Mouse (Mus musculus): ENCODE data around the gene Pld1.

Pld1 gene

GRCm38 (mm10) chr3:28158006-28158405, 219.5 kb downstream of the Pld1 start:
- DNase-seq (ENCODE audit: low spot score in 2 of 2): no peak

GRCm38 (mm10) chr3:28158916-28159315, 220.4 kb downstream of the Pld1 start:
- DNase-seq (ENCODE audit: low spot score in 2 of 2): no peak

GRCm38 (mm10) chr3:28162346-28162745, 223.9 kb downstream of the Pld1 start:
- DNase-seq (ENCODE audit: low spot score in 2 of 2): no peak

DNA sequence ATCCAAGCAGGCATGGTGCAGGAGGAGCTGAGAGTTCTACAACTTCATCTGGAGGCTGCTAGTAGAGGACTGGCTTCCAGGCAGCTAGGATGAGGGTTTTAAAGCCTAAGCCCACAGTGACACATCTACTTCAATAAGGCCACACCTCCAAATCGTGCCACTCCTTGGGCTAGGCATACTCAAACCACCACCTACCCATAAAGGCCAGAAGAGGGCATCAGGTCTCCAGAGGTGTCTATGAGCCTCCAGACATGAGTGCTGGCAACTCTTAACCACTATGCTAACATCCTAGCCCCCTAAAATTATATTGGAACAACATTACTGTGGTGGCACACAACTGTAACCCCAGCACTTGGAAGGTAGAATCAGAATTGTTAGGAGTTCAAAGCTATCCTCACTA, 226.2 kb downstream of the Pld1 start:
- no peak for DNase-seq (ENCODE audit: low spot score in 2 of 2)

DNA sequence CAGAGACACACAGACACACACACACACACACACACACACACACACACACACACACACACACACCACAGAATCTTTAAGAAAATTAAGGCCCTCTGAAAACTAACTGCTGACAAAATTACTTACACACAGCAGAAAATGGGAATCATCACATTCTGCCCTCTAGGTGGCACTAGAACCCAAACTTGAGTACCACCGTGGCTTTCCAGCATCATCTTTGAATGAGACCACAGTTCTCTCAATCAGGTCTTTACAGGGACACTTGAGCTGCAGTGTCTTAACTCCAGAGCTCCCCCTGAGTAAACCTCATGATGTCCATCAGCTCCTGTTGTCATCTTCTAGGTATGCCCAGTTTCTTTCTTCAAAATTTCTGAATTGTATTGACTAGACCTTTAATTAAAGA, 227.1 kb downstream of the Pld1 start:
- DNase-seq (ENCODE audit: low spot score in 2 of 2): peak; percentile 24 to 50

GRCm38 (mm10) chr3:28167796-28168505, 229.5 kb downstream of the Pld1 start:
- DNase-seq (ENCODE audit: low spot score in 2 of 2): no peak

GRCm38 (mm10) chr3:28170911-28171618, 232.6 kb downstream of the Pld1 start:
- DNase-seq (ENCODE audit: low spot score in 2 of 2): peak in 1 of 2 experiments; percentile 46

DNA sequence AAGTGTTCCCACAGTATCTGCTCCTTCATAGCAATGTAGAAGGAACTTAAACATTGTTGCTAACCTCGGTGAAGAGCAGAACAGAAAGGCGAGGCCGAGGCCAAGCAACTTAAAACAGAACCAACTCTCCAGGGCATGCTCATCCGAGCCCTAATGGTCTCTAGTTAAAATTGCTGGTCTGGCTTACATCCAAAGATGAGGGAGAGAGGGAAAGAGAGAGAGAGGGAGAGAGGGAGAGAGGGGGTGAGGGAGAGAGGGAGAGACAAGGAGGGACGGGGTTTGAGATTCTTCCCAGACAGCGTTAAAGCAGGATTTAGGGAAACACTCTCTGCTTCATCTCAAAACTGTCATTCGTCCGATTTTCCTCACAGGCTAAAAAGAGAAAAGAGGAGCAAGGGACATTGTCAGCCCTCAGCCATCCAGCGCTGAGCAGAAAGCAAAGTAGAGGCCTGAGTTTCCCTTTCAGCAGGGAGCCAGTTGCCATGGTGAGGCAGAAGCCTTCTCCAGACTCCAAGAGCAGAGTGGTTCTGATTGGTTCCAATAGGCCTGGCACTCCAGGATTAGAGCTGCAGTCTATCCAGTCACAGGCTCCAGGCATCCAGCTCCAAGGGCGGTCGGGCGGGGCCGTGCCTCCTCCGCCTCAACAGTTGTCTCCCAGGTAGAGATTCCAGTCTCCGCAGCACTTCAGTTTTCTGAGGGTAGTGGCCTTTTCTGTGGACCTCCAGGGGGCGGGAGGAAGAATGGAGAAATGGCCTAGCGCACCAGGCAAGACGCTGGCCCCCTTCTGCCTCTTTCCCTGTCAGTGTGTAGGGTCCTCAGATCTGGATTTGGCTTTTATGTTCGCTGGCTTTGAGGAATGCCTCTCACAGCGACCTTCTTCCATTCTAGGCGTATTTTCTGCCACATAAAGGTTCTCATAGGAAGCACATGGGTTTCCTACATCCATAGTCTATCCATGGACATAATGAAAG, 237.8 kb downstream of the Pld1 start:
- no peak for DNase-seq (ENCODE audit: low spot score in 2 of 2)

GRCm38 (mm10) chr3:28178333-28178732, 239.8 kb downstream of the Pld1 start:
- DNase-seq (ENCODE audit: low spot score in 2 of 2): no peak

Data from urinary bladder, postnatal 36 days (tissue).